Mouse (Mus musculus): ENCODE data around the gene Lce3d. TPM values are rescaled to one million over a fixed set of nuclear protein-coding genes. Genes with fewer than 3 reads are reported as not detected.

Lce3d gene
- not detected in 2 replicates for polyA plus RNA-seq (2015; fragmentation: Nextera tagmentation; extraction: Ambion mirVana)

GRCm38 (mm10) chr3:92957090-92957489, at the start of gene Lce3d:
Gene Lce3d (plus strand): TSS chr3:92957390.
- H3K27me3 ChIP-seq (ENCODE audit: control insufficient read depth, insufficient read depth, low read depth, low read length) = no peaks in the 10 kb centered on the region
- no peaks in the 10 kb centered on the region for H3K4me1 ChIP-seq (ENCODE audit: control insufficient read depth, low read depth, low read length)
- no peaks in the 10 kb centered on the region for H3K9me3 ChIP-seq (replicated peaks; ENCODE audit: control insufficient read depth, low read length)
- H3K27ac ChIP-seq (ENCODE audit: low read length) = no peak within 1 kb of the TSS
- no peak for ATAC-seq (ENCODE audit: low read depth)
- no peaks in the 10 kb centered on the region for H3K36me3 ChIP-seq (ENCODE audit: control insufficient read depth, insufficient read depth)
- H3K4me2 ChIP-seq (ENCODE audit: low read depth, low read length) = no peak within 1 kb of the TSS
- H3K4me3 ChIP-seq (ENCODE audit: low read depth, low read length) = no peak within 1 kb of the TSS
- H3K9ac ChIP-seq (ENCODE audit: low read depth, low read length) = no peak within 1 kb of the TSS
- WGBS (ENCODE audit: insufficient replicate concordance) = 73% methylated on average over 1 of the region's 1 CpGs

- Histone ChIP-seq H3K4me3 (ENCODE audit: low read depth, low read length) (no peak overlapping the region), H3K4me1 (ENCODE audit: control insufficient read depth, low read depth, low read length) (no peaks in the 10 kb centered on the region), H3K27ac (ENCODE audit: low read length) (no peak overlapping the region), H3K4me2 (ENCODE audit: low read depth, low read length) (no peak overlapping the region), H3K9me3 (replicated peaks; ENCODE audit: control insufficient read depth, low read length) (no peaks in the 10 kb centered on the region), H3K27me3 (ENCODE audit: control insufficient read depth, insufficient read depth, low read depth, low read length) (no peaks in the 10 kb centered on the region), H3K9ac (ENCODE audit: low read depth, low read length) (no peak overlapping the region), H3K36me3 (ENCODE audit: control insufficient read depth, insufficient read depth) (no peaks in the 10 kb centered on the region)
- 20% methylated on average over 4 of the region's 4 CpGs for WGBS (ENCODE audit: insufficient replicate concordance)
- ATAC-seq (ENCODE audit: low read depth) = no peak
Measured at GRCm38 (mm10) chr3:92907571-92907970, 49.6 kb upstream of the Lce3d start.

- H3K4me1 ChIP-seq (ENCODE audit: control insufficient read depth, low read depth, low read length) = no peaks in the 10 kb centered on the region
- 38% methylated on average over 4 of the region's 4 CpGs for WGBS (ENCODE audit: insufficient replicate concordance)
- no peak for ATAC-seq (ENCODE audit: low read depth)
- no peak overlapping the region for H3K4me3 ChIP-seq (ENCODE audit: low read depth, low read length)
- H3K4me2 ChIP-seq (ENCODE audit: low read depth, low read length) = no peak overlapping the region
- no peaks in the 10 kb centered on the region for H3K27me3 ChIP-seq (ENCODE audit: control insufficient read depth, insufficient read depth, low read depth, low read length)
- no peaks in the 10 kb centered on the region for H3K36me3 ChIP-seq (ENCODE audit: control insufficient read depth, insufficient read depth)
- H3K27ac ChIP-seq (ENCODE audit: low read length) = no peak overlapping the region
- no peak overlapping the region for H3K9ac ChIP-seq (ENCODE audit: low read depth, low read length)
- no peaks in the 10 kb centered on the region for H3K9me3 ChIP-seq (replicated peaks; ENCODE audit: control insufficient read depth, low read length)
Measured at GRCm38 (mm10) chr3:92920364-92920763, 36.8 kb upstream of the Lce3d start.

DNA sequence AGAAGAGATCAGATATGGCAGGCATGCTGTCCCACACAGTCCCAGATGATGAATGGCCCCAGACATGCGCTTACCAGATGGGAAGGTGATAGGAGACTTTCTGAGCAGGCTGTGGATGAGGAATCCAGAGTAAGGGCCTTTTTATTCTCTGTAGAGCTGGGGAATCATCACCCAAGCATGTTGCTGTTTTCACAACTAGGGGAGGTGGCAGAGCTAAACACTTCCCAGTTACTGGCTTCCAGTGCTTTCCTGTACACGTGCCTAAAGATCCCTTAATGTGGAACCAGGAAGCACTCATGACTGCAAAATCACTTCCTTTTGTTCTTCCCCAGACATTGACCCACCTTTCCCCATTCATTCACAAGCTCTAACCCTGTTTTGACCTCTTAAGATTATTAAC, 31.1 kb upstream of the Lce3d start, which contains the start of gene Lce3a:
TSS of gene Lce3a (minus strand) at position 101 of the 400 bp plus-strand sequence.
- 23% methylated on average over 2 of the region's 2 CpGs for WGBS (ENCODE audit: insufficient replicate concordance)
- ATAC-seq (ENCODE audit: low read depth) = no peak
- H3K4me3 ChIP-seq (ENCODE audit: low read depth, low read length) = no peak within 1 kb of the TSS

GRCm38 (mm10) chr3:92932679-92933078, 24.5 kb upstream of the Lce3d start, which contains the start of gene Lce3b:
Gene Lce3b (plus strand): TSS chr3:92932979.
- ATAC-seq (ENCODE audit: low read depth) = no peak
- H3K27me3 ChIP-seq (ENCODE audit: control insufficient read depth, insufficient read depth, low read depth, low read length) = no peaks in the 10 kb centered on the region
- H3K4me1 ChIP-seq (ENCODE audit: control insufficient read depth, low read depth, low read length) = no peaks in the 10 kb centered on the region
- WGBS (ENCODE audit: insufficient replicate concordance) = 21% methylated on average over 2 of the region's 2 CpGs
- no peaks in the 10 kb centered on the region for H3K36me3 ChIP-seq (ENCODE audit: control insufficient read depth, insufficient read depth)
- no peaks in the 10 kb centered on the region for H3K9me3 ChIP-seq (replicated peaks; ENCODE audit: control insufficient read depth, low read length)
- H3K9ac ChIP-seq (ENCODE audit: low read depth, low read length) = no peak within 1 kb of the TSS
- H3K4me2 ChIP-seq (ENCODE audit: low read depth, low read length) = no peak within 1 kb of the TSS
- no peak within 1 kb of the TSS for H3K27ac ChIP-seq (ENCODE audit: low read length)
- no peak within 1 kb of the TSS for H3K4me3 ChIP-seq (ENCODE audit: low read depth, low read length)

More for the DNA sequence above, 31.1 kb upstream of the Lce3d start, which contains the start of gene Lce3a:
- Histone ChIP-seq H3K9ac (ENCODE audit: low read depth, low read length) (no peak within 1 kb of the TSS), H3K27me3 (ENCODE audit: control insufficient read depth, insufficient read depth, low read depth, low read length) (no peaks in the 10 kb centered on the region), H3K9me3 (replicated peaks; ENCODE audit: control insufficient read depth, low read length) (no peaks in the 10 kb centered on the region), H3K27ac (ENCODE audit: low read length) (no peak within 1 kb of the TSS), H3K4me2 (ENCODE audit: low read depth, low read length) (no peak within 1 kb of the TSS), H3K36me3 (ENCODE audit: control insufficient read depth, insufficient read depth) (no peaks in the 10 kb centered on the region), H3K4me1 (ENCODE audit: control insufficient read depth, low read depth, low read length) (no peaks in the 10 kb centered on the region)

DNA sequence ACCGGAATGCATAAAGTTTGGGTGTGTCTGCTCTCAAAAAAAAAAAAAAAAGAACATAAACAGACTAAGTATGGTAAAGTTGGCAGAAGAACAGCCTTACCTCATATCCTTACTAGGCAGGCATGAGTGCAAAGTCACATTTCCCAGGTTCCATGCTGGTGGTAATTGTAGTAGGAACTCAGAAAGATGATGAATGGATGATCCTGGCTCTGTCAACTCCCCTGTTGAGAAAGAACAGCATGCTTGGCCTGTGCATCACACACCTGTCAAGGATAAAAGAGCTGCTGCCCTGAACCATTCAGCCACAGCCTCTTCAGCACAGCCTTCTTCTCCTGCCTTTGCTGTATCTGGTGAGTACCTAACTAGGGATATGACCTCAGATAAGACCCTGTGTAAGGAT, 13.0 kb upstream of the Lce3d start, which contains the start of gene Lce3c:
TSS of gene Lce3c (plus strand) at position 301 of the 400 bp plus-strand sequence.
- Histone ChIP-seq H3K9me3 (replicated peaks; ENCODE audit: control insufficient read depth, low read length) (no peaks in the 10 kb centered on the region), H3K4me1 (ENCODE audit: control insufficient read depth, low read depth, low read length) (no peaks in the 10 kb centered on the region), H3K4me3 (ENCODE audit: low read depth, low read length) (no peak within 1 kb of the TSS), H3K27ac (ENCODE audit: low read length) (no peak within 1 kb of the TSS), H3K36me3 (ENCODE audit: control insufficient read depth, insufficient read depth) (no peaks in the 10 kb centered on the region), H3K4me2 (ENCODE audit: low read depth, low read length) (no peak within 1 kb of the TSS), H3K27me3 (ENCODE audit: control insufficient read depth, insufficient read depth, low read depth, low read length) (no peaks in the 10 kb centered on the region), H3K9ac (ENCODE audit: low read depth, low read length) (no peak within 1 kb of the TSS)
- 57% methylated on average over 1 of the region's 1 CpGs for WGBS (ENCODE audit: insufficient replicate concordance)
- ATAC-seq (ENCODE audit: low read depth) = no peak

- H3K27ac ChIP-seq (ENCODE audit: low read length) = no peak within 1 kb of the TSS
- WGBS (ENCODE audit: insufficient replicate concordance) = 54% methylated on average over 2 of the region's 2 CpGs
- no peaks in the 10 kb centered on the region for H3K4me1 ChIP-seq (ENCODE audit: control insufficient read depth, low read depth, low read length)
- H3K27me3 ChIP-seq (ENCODE audit: control insufficient read depth, insufficient read depth, low read depth, low read length) = no peaks in the 10 kb centered on the region
- ATAC-seq (ENCODE audit: low read depth) = no peak
- no peak within 1 kb of the TSS for H3K4me3 ChIP-seq (ENCODE audit: low read depth, low read length)
- H3K9ac ChIP-seq (ENCODE audit: low read depth, low read length) = no peak within 1 kb of the TSS
- H3K9me3 ChIP-seq (replicated peaks; ENCODE audit: control insufficient read depth, low read length) = no peaks in the 10 kb centered on the region
- no peak within 1 kb of the TSS for H3K4me2 ChIP-seq (ENCODE audit: low read depth, low read length)
- H3K36me3 ChIP-seq (ENCODE audit: control insufficient read depth, insufficient read depth) = no peaks in the 10 kb centered on the region
Measured at GRCm38 (mm10) chr3:92966761-92967160, 9.6 kb downstream of the Lce3d start, which contains the start of gene Lce3e. Gene Lce3e (plus strand): TSS chr3:92967061.

DNA sequence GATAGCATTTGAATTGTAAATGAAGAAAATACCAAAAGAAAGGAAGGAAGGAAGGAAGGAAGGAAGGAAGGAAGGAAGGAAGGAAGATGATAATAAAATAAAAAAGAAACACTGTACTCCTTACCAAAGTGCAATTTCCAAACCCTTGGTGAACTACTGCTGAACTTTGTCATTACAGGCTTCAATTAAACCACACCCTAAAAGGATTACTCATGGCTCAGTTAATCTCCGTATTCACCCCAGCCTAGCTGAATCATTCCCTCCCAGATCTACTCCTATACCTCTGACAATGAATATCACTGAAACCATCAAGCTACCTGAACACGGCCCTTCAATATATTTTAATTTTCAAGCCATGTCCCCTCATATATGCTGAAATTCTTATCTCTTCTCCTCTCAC, 21.3 kb downstream of the Lce3d start:
- Histone ChIP-seq H3K4me1 (ENCODE audit: control insufficient read depth, low read depth, low read length) (no peaks in the 10 kb centered on the region), H3K4me3 (ENCODE audit: low read depth, low read length) (no peak overlapping the region), H3K27ac (ENCODE audit: low read length) (no peak overlapping the region), H3K9me3 (replicated peaks; ENCODE audit: control insufficient read depth, low read length) (no peaks in the 10 kb centered on the region), H3K9ac (ENCODE audit: low read depth, low read length) (no peak overlapping the region), H3K27me3 (ENCODE audit: control insufficient read depth, insufficient read depth, low read depth, low read length) (no peaks in the 10 kb centered on the region), H3K4me2 (ENCODE audit: low read depth, low read length) (no peak overlapping the region), H3K36me3 (ENCODE audit: control insufficient read depth, insufficient read depth) (no peaks in the 10 kb centered on the region)
- ATAC-seq (ENCODE audit: low read depth) = no peak
- WGBS (ENCODE audit: insufficient replicate concordance) = 53% methylated on average over 2 of the region's 2 CpGs

- Histone ChIP-seq H3K4me3 (ENCODE audit: low read depth, low read length) (no peak within 1 kb of the TSS), H3K27ac (ENCODE audit: low read length) (no peak within 1 kb of the TSS), H3K9me3 (replicated peaks; ENCODE audit: control insufficient read depth, low read length) (no peaks in the 10 kb centered on the region), H3K9ac (ENCODE audit: low read depth, low read length) (no peak within 1 kb of the TSS), H3K36me3 (ENCODE audit: control insufficient read depth, insufficient read depth) (no peaks in the 10 kb centered on the region), H3K27me3 (ENCODE audit: control insufficient read depth, insufficient read depth, low read depth, low read length) (no peaks in the 10 kb centered on the region), H3K4me2 (ENCODE audit: low read depth, low read length) (no peak within 1 kb of the TSS), H3K4me1 (ENCODE audit: control insufficient read depth, low read depth, low read length) (no peaks in the 10 kb centered on the region)
- ATAC-seq (ENCODE audit: low read depth) = no peak
Measured at GRCm38 (mm10) chr3:92991926-92992325, 34.7 kb downstream of the Lce3d start, which contains the start of gene Lce3f. Gene Lce3f (plus strand): TSS chr3:92992226.

Measured in liver, embryonic 16.5 days (tissue).